Mouse (Mus musculus) natural killer cell, adult 2 months (primary cell): ENCODE data around the gene Gtf2ird1.
A peak's percentile ranks its signal among the peaks of the same experiment; 100 is the strongest.

Experiments used
- DNase-seq, 2 experiments: peaks; one replicate each; pipeline ENCODE4 v3.0.0; 2022; ENCODE audit warnings: low spot score in 2 of 2

The Gtf2ird1 gene

GRCm38 (mm10) chr5:134445208-134445831 lies 11.2 kb downstream of the Gtf2ird1 start:
- no peak for DNase-seq

DNA sequence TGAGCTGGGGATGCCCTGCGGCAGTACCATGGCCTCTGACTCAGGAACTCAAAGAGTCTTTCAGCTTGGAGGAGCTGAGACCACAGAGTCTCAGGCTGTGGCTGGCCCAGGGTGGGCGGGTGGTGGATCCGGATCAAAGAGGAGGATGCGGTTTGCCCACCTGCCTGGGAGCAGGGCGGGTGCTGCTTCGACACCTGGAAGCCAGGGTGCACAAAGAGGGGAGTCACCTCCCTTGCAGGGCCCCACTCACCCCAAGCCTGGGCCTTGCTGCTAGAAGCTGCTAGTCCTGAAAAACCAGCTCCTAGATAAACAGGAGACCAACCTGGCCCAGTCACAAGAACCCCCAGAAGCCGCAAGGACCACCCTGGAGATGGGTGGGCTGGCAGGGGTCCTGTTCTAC lies 12.0 kb downstream of the Gtf2ird1 start:
- DNase-seq, result peak in 1 of 2 experiments; percentile 18

DNA sequence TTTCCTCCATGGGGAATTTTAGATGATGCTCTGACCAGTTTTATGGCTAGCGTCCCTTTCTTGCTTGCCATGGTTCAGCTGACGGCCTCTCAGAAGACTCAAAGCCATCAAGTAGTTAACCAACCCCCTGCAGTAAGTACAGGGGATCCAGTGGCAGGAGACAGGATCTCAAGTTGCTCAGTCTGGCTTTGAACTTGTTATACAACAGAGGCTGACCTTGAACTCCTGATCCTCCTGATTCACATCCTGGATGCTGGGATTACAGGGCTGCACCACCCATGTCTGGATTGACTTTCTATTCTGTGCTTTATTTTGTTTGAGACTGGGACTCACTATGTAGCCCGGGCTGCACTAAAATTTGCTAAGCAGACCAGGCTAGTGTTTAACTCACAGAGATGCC lies 14.4 kb downstream of the Gtf2ird1 start:
- DNase-seq, result no peak

DNA sequence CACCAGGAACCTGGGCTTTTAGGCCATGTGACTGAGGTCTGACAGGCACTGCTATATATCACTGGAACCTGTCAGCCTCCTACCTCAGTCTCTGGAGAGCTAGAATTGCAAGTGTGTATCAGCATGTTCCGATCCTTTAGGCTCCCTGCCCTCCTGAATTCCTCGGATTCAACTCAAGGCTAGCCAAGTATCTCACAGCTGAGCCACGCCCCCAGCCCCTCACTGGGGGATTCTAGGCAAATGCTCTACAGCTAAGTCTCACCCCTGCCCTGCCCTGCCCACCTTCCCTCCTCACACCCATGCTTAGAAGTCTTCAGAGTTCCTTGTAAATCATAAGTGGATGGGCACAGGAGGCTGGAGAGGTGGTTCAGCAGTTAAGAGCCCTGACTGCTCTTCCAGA lies 15.4 kb downstream of the Gtf2ird1 start:
- no peak for DNase-seq

- no peak for DNase-seq
Observed at GRCm38 (mm10) chr5:134440098-134440497, 16.4 kb downstream of the Gtf2ird1 start.

- DNase-seq, result no peak
Observed at GRCm38 (mm10) chr5:134439481-134439880, 17.0 kb downstream of the Gtf2ird1 start.

- DNase-seq, result no peak
Observed at GRCm38 (mm10) chr5:134438676-134439425, 17.7 kb downstream of the Gtf2ird1 start.

GRCm38 (mm10) chr5:134437459-134437827 lies 19.1 kb downstream of the Gtf2ird1 start:
- DNase-seq, result peak; percentile 81 to 91

- DNase-seq, result no peak
Observed at GRCm38 (mm10) chr5:134436782-134437458, 19.6 kb downstream of the Gtf2ird1 start.

- DNase-seq, result no peak
Observed at GRCm38 (mm10) chr5:134435836-134436331, 20.6 kb downstream of the Gtf2ird1 start.

GRCm38 (mm10) chr5:134433137-134433536 lies 23.4 kb downstream of the Gtf2ird1 start:
- no peak for DNase-seq

- no peak for DNase-seq
Observed at GRCm38 (mm10) chr5:134430087-134430486, 26.4 kb downstream of the Gtf2ird1 start.

- DNase-seq, result no peak
Observed at GRCm38 (mm10) chr5:134427664-134428063, 28.9 kb downstream of the Gtf2ird1 start.

- no peak for DNase-seq
Observed at GRCm38 (mm10) chr5:134425601-134426000, 30.9 kb downstream of the Gtf2ird1 start.

GRCm38 (mm10) chr5:134423930-134424329 lies 32.6 kb downstream of the Gtf2ird1 start:
- no peak for DNase-seq

DNA sequence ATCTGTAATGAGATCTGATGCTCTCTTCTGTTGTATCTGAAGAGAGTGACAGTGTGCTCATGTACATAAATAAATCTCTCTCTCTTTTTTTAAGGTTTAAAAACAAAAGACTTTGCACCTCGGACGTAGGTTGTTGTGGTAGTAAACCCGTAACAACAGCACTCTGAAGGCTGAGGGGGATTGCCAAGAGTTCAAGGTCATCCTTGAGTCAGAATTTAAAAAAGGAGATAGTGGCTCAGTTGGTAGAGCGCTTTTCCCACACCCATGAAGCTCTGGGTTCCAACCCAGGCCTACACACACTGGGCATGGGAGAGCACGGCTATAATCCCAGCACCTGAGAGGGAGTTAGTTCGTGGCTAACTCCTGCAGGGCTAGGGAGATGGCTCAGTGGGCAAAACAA lies 33.1 kb downstream of the Gtf2ird1 start:
- no peak for DNase-seq

GRCm38 (mm10) chr5:134422265-134422925 lies 34.1 kb downstream of the Gtf2ird1 start:
- DNase-seq, result no peak

DNA sequence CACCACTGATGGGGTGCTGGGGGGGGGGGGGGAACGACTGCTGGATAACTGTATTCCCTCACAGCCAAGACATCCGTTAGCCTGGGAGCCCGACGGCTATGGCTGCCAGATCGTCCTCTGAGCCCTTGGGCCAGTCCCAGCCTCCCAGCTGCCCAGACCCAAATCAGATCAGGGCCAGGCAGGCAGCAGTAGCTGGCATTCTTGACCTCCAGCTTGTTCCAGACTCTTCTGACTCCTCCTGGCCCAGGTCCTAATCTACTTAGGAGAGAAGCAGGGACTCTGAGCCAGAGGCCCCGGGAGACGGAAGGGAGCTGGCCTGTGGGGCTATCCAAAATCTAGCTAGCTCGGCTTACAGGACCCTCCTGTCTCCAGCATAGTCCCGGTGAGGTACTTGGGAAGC lies 35.5 kb downstream of the Gtf2ird1 start:
- no peak for DNase-seq

DNA sequence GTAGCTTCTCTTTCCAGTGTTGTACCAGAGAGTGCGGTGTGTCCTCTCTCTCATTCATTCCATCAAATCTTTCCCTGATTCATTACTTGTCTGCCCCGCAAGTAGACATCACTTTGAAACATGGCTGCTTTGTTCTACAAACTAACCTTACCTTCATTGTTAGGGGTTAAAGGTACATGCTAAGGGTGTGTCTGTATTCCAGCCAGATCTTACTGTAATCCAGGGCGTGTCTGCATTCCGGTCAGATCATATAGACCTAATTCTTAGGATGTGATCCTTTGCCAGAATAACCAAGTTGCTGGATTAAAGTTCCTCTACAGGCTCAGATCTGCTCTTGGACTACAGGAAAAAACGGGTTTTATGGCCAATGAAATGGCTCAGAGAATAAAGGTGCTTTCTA lies 36.8 kb downstream of the Gtf2ird1 start:
- DNase-seq, result no peak

- DNase-seq, result no peak
Observed at GRCm38 (mm10) chr5:134418315-134419074, 38.0 kb downstream of the Gtf2ird1 start.

GRCm38 (mm10) chr5:134412341-134412740 lies 44.2 kb downstream of the Gtf2ird1 start:
- DNase-seq, result no peak
